Mouse (Mus musculus) ES-E14 (cell line): ENCODE data around the gene Lpar3.

Experiments used
- CHD2 ChIP-seq: IDR thresholded peaks from 2 replicates; pipeline ENCODE4 v1.6.1; 2014; ENCODE audit warnings: mild to moderate bottlenecking, low read depth, low read length, inconsistent platforms
- HCFC1 ChIP-seq: IDR thresholded peaks from 2 replicates; pipeline ENCODE4 v1.6.1; 2012; ENCODE audit warnings: low read length, inconsistent platforms, borderline replicate concordance; ENCODE audit not compliant: insufficient read depth
- MAFK ChIP-seq: IDR thresholded peaks from 2 replicates; pipeline ENCODE4 v1.6.1; 2014; ENCODE audit warnings: mild to moderate bottlenecking, low read depth, low read length, inconsistent platforms; ENCODE audit not compliant: insufficient read depth
- ZNF384 ChIP-seq: IDR thresholded peaks from 2 replicates; pipeline ENCODE4 v1.6.1; 2012; ENCODE audit warnings: low read depth, low read length, inconsistent platforms

- TF ChIP-seq CHD2 (no peak), HCFC1 (no peak), ZNF384 (no peak), MAFK (no peak)
Measured at GRCm38 (mm10) chr3:146224271-146224670, 3.5 kb downstream of the Lpar3 start.
